Mouse (Mus musculus): ENCODE results near the gene Casp9. TPM values are rescaled to one million over a fixed set of nuclear protein-coding genes. Genes with fewer than 3 reads are reported as not detected.

The Casp9 gene
- polyA plus RNA-seq, 1 experiment from 2014 or later: 20.7 TPM

DNA sequence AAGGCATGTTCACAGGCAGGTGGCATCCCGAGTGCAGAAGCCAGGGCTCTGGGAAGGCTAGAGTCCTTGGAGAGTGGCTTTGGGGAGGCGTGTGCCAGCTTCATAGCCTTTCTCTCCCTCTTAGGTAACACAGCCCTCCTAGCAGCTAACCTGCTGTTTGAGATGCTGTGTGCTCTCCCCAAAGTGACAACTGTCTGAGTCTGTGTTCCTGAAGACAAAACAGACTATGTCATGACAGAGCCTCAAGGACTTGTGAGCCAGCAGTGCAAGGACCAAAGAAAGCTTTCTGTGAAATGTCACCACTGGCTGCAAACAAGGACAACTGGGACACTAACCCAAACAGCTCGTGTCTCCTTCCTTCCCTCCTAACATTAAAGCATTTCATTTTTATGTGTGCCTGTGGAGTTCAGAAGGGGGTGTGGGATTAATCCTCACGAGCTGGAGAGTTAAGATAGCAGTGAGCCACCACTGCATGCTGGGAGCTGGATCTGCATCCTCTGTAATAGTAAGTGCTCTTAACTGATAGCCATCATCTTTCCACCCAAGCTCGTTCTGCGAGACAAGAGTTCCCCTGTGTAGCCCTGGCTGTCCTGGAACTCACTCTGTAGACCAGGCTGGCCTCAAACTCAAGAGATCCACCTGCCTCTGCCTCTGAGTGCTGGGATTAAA is 34.4 kb upstream of the Casp9 start:
- 70% methylated on average over 6 of the region's 6 CpGs for WGBS

DNA sequence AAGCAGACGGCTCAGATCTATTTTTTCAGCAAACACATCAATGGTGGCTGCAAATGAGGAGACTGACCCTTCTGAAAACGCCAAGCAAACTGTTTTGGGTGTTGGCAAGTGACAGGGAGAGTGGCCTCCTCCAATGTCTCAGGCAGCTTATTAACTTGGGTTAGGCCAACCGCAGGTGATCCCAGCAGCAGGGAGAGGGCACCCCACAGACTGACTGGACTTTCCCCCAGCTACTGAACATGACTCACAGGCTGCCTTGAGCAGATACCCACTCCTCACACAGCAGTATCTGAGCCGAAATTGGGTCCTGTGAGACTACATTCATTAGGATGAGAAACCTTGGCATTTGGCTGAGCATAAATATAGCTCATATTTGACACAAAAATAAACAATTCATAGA is 32.5 kb upstream of the Casp9 start:
- Histone ChIP-seq H3K9ac (ENCODE audit: low read depth, low read length) (no peak overlapping the region), H3K27ac (ENCODE audit: low read length) (no peak overlapping the region), H3K9me3 (replicated peaks; ENCODE audit: control insufficient read depth, low read length, poor library complexity, severe bottlenecking) (no peaks in the 10 kb centered on the region), H3K4me3 (ENCODE audit: low read depth, low read length) (no peak overlapping the region), H3K36me3 (ENCODE audit: control insufficient read depth, insufficient read depth, low read length) (peaks cover 30% of the 10 kb centered on the region), H3K27me3 (ENCODE audit: control insufficient read depth, insufficient read depth, low read depth, low read length) (no peaks in the 10 kb centered on the region), H3K4me2 (ENCODE audit: low read length) (no peak overlapping the region), H3K4me1 (ENCODE audit: control insufficient read depth, insufficient read depth, low read length) (no peaks in the 10 kb centered on the region)
- WGBS: 83% methylated on average over 4 of the region's 4 CpGs
- ATAC-seq: no peak

More for the DNA sequence above, 34.4 kb upstream of the Casp9 start:
- H3K27me3 ChIP-seq (ENCODE audit: control insufficient read depth, insufficient read depth, low read depth, low read length): no peaks in the 10 kb centered on the region
- no peak for ATAC-seq
- H3K36me3 ChIP-seq (ENCODE audit: control insufficient read depth, insufficient read depth, low read length): peaks cover 22% of the 10 kb centered on the region
- H3K4me2 ChIP-seq (ENCODE audit: low read length): no peak overlapping the region
- H3K9ac ChIP-seq (ENCODE audit: low read depth, low read length): no peak overlapping the region
- H3K9me3 ChIP-seq (replicated peaks; ENCODE audit: control insufficient read depth, low read length, poor library complexity, severe bottlenecking): no peaks in the 10 kb centered on the region
- no peak overlapping the region for H3K4me3 ChIP-seq (ENCODE audit: low read depth, low read length)
- H3K27ac ChIP-seq (ENCODE audit: low read length): no peak overlapping the region
- H3K4me1 ChIP-seq (ENCODE audit: control insufficient read depth, insufficient read depth, low read length): no peaks in the 10 kb centered on the region

DNA sequence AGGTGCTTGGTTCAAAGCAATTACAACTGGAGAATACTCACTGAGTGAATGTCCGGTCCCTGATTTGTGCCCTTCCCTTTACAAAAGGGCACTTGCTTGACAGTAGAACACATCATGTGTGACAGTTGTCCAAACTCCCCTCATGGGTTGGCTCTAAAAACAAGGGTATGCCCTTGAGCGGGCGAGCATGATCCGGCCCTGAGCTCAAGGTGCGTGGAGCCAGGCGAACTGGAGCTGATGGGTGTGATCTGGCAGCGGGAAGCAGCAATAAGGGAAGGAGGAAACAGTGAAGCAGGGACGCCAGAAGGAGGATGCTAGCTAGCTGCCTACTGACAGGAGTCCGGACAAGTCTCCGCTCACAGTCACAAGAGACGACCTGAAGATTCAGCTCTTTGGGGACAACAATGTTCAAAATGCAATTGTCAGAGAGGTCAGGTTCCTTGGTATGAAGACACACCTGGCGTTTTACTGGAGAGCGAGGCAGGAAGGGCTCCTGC is 31.3 kb upstream of the Casp9 start:
- Histone ChIP-seq H3K4me3 (ENCODE audit: low read depth, low read length) (no peak overlapping the region), H3K27me3 (ENCODE audit: control insufficient read depth, insufficient read depth, low read depth, low read length) (no peaks in the 10 kb centered on the region), H3K9ac (ENCODE audit: low read depth, low read length) (no peak overlapping the region), H3K36me3 (ENCODE audit: control insufficient read depth, insufficient read depth, low read length) (peaks cover 32% of the 10 kb centered on the region), H3K4me1 (ENCODE audit: control insufficient read depth, insufficient read depth, low read length) (no peaks in the 10 kb centered on the region; the same call in 1 of the 2 replicates), H3K9me3 (replicated peaks; ENCODE audit: control insufficient read depth, low read length, poor library complexity, severe bottlenecking) (no peaks in the 10 kb centered on the region), H3K27ac (ENCODE audit: low read length) (no peak overlapping the region), H3K4me2 (ENCODE audit: low read length) (no peak overlapping the region)
- 96% methylated on average over 13 of the region's 13 CpGs for WGBS
- no peak for ATAC-seq

DNA sequence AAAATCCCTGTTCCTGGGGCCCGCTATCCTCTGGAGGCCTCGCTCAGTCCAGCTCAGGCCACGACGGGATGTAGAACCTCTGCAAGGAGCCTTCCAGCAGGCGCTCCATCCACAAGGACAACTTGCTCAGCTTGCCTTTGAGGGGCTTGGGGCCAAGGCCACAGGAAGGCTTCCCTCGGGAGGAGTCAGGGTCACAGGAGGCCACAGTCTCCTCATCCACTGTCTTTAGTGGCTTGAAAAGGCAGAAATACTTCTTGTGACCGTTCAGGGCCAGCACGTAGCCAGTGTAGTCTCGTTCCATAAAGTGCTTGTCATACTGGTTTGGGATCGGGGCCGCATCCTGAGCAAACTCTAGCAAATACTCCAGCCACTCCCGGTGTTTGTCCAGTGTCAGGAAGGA is 29.9 kb upstream of the Casp9 start:
- Histone ChIP-seq H3K9ac (ENCODE audit: low read depth, low read length) (no peak overlapping the region), H3K27me3 (ENCODE audit: control insufficient read depth, insufficient read depth, low read depth, low read length) (no peaks in the 10 kb centered on the region), H3K4me1 (ENCODE audit: control insufficient read depth, insufficient read depth, low read length) (no peaks in the 10 kb centered on the region; the same call in 1 of the 2 replicates), H3K4me2 (ENCODE audit: low read length) (no peak overlapping the region), H3K27ac (ENCODE audit: low read length) (no peak overlapping the region), H3K9me3 (replicated peaks; ENCODE audit: control insufficient read depth, low read length, poor library complexity, severe bottlenecking) (no peaks in the 10 kb centered on the region), H3K4me3 (ENCODE audit: low read depth, low read length) (no peak overlapping the region), H3K36me3 (ENCODE audit: control insufficient read depth, insufficient read depth, low read length) (peaks cover 37% of the 10 kb centered on the region)
- ATAC-seq: no peak
- 94% methylated on average over 12 of the region's 12 CpGs for WGBS

DNA sequence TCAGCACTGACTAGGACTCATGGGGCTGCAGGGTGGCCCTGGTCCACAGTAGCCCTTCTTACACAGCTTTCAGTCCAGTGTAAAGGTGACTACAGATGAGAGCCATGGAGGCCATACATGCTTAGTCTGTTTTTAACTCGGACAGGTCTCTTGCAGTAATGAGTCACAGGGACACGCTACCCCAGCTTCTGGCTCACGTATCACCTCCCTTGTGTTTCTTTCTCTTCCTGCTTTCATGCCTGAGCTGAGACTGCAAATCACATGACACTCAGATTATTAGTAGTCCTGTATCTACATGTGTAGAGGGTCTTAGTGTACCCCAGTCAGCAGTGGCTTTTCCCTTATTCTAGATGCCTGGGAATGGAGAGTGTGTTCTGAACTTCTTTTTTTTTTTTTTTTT is 28.4 kb upstream of the Casp9 start:
- no peak for ATAC-seq
- H3K36me3 ChIP-seq (ENCODE audit: control insufficient read depth, insufficient read depth, low read length): peaks cover 47% of the 10 kb centered on the region
- WGBS: 99% methylated on average over 3 of the region's 3 CpGs
- H3K27ac ChIP-seq (ENCODE audit: low read length): no peak overlapping the region
- H3K4me1 ChIP-seq (ENCODE audit: control insufficient read depth, insufficient read depth, low read length): no peaks in the 10 kb centered on the region; the same call in 1 of the 2 replicates
- no peak overlapping the region for H3K4me2 ChIP-seq (ENCODE audit: low read length)
- H3K9me3 ChIP-seq (replicated peaks; ENCODE audit: control insufficient read depth, low read length, poor library complexity, severe bottlenecking): no peaks in the 10 kb centered on the region
- H3K27me3 ChIP-seq (ENCODE audit: control insufficient read depth, insufficient read depth, low read depth, low read length): no peaks in the 10 kb centered on the region
- no peak overlapping the region for H3K9ac ChIP-seq (ENCODE audit: low read depth, low read length)
- H3K4me3 ChIP-seq (ENCODE audit: low read depth, low read length): no peak overlapping the region

DNA sequence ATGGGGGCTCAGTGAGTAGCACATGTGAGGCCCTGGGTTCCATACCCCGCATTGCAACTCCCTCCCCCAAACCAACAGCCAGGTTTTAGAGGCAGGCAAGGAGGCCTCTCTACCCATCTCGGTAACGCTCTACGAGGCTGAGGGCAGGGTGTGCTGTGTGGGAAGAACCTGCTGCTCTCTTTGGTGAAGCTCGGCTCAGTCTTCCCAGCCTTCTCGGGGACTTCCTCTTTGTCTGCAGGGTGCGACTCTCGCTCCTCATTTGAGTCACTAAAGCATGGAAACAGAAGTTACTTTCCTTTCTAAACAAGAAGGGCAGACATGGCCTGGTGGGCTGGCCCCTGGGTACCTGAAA is 27.1 kb upstream of the Casp9 start:
- H3K4me2 ChIP-seq (ENCODE audit: low read length): no peak overlapping the region; the same call in 1 of the 2 replicates
- H3K4me1 ChIP-seq (ENCODE audit: control insufficient read depth, insufficient read depth, low read length): no peaks in the 10 kb centered on the region; the same call in 1 of the 2 replicates
- H3K27me3 ChIP-seq (ENCODE audit: control insufficient read depth, insufficient read depth, low read depth, low read length): no peaks in the 10 kb centered on the region
- H3K36me3 ChIP-seq (ENCODE audit: control insufficient read depth, insufficient read depth, low read length): peaks cover 58% of the 10 kb centered on the region
- 0 out of 2 replicates have a peak, but pooled peaks have one; percentile 42 for ATAC-seq
- WGBS: 76% methylated on average over 8 of the region's 8 CpGs
- H3K9ac ChIP-seq (ENCODE audit: low read depth, low read length): 0 out of 2 replicates have a peak overlapping the region, but pooled peaks have one; percentile 12
- H3K9me3 ChIP-seq (replicated peaks; ENCODE audit: control insufficient read depth, low read length, poor library complexity, severe bottlenecking): no peaks in the 10 kb centered on the region
- no peak overlapping the region for H3K4me3 ChIP-seq (ENCODE audit: low read depth, low read length)
- peak overlapping the region; percentile 33 for H3K27ac ChIP-seq (ENCODE audit: low read length)

DNA sequence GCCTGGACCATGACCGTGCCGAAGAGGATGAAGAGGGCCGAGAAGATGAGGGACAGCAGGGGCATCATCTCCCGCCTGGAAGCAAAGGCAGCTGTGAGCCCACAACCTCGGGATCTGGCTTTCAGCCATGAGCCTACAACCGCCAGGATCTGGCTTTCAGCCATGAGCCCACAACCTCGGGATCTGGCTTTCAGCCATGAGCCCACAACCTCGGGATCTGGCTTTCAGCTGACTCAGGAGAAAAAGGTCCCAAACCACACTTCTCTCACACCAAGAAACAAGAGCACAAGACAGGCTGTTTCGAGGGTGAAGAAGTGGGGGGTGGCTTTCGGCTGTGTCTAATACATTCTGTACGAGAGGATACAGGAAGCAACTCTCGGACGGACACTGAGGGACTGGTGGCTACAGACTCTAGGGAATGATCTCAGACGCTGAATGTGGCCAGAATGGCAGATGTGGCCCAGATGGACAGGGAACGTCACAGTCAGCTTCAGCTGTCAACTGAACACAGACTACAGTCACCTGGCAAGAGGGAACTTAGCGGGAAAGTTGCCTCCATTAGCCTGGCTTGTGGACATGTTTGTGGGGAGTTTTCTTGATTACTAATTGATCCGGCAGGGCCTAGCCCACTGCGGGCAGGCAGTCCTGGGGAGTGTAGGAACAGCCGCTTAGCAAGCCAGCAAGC is 26.6 kb upstream of the Casp9 start:
- Histone ChIP-seq H3K9me3 (replicated peaks; ENCODE audit: control insufficient read depth, low read length, poor library complexity, severe bottlenecking) (no peaks in the 10 kb centered on the region), H3K9ac (ENCODE audit: low read depth, low read length) (0 out of 2 replicates have a peak overlapping the region, but pooled peaks have one; percentile 12), H3K4me2 (ENCODE audit: low read length) (no peak overlapping the region; the same call in 1 of the 2 replicates), H3K27ac (ENCODE audit: low read length) (peak overlapping the region; percentile 33), H3K36me3 (ENCODE audit: control insufficient read depth, insufficient read depth, low read length) (peaks cover 63% of the 10 kb centered on the region), H3K4me1 (ENCODE audit: control insufficient read depth, insufficient read depth, low read length) (no peaks in the 10 kb centered on the region; the same call in 1 of the 2 replicates), H3K4me3 (ENCODE audit: low read depth, low read length) (no peak overlapping the region), H3K27me3 (ENCODE audit: control insufficient read depth, insufficient read depth, low read depth, low read length) (no peaks in the 10 kb centered on the region)
- ATAC-seq: peak; percentile 51; the same call in 1 of the 2 replicates
- WGBS: 57% methylated on average over 19 of the region's 19 CpGs

DNA sequence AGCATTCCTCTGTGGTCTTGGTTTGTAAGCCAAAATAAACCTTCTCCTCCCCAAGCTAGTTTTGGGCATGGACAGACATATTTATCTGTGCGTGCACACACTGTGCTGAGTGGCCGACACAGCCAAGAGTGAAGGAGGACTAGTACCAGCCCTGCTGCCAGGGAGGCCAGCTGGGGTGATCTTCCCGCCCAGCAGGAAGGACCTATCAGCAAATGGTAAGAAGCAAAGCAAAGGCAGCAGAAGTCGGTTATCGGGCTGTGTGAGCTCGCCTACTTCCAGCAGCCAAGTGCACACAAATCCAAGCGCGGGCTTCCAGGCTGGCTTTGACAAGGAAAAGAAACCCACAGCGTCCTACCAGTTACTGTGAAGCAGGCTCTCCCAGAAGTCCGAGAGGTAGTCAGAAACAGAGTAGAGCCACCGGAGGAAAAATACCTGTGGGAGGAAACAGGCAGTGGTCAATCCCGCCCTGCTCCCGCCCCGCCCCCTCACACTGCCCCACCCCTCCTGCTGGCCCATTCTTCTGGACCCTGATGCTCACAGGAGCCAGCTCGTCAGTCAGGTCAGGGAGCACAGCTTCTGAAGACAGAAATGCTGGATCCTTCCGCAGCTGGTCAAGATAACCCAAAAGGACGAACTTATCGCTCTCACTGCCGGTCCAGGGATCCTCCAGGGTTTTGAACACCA is 25.9 kb upstream of the Casp9 start:
- Histone ChIP-seq H3K4me1 (ENCODE audit: control insufficient read depth, insufficient read depth, low read length) (no peaks in the 10 kb centered on the region; the same call in 1 of the 2 replicates), H3K27ac (ENCODE audit: low read length) (peak overlapping the region; percentile 33), H3K4me3 (ENCODE audit: low read depth, low read length) (no peak overlapping the region), H3K27me3 (ENCODE audit: control insufficient read depth, insufficient read depth, low read depth, low read length) (no peaks in the 10 kb centered on the region), H3K9me3 (replicated peaks; ENCODE audit: control insufficient read depth, low read length, poor library complexity, severe bottlenecking) (no peaks in the 10 kb centered on the region), H3K36me3 (ENCODE audit: control insufficient read depth, insufficient read depth, low read length) (peaks cover 58% of the 10 kb centered on the region), H3K4me2 (ENCODE audit: low read length) (no peak overlapping the region), H3K9ac (ENCODE audit: low read depth, low read length) (no peak overlapping the region)
- WGBS: 84% methylated on average over 19 of the region's 19 CpGs
- ATAC-seq: no peak

All from midbrain, embryonic 16.5 days (tissue).